Mouse (Mus musculus) thymus, adult 2 months (tissue): Measurements from ENCODE around the gene Ctxn1. TPM values are rescaled to one million over a fixed set of nuclear protein-coding genes. Genes with fewer than 3 reads are reported as not detected.
"Not testable (repeated sequence)": the region's sequence is repeated elsewhere in the genome, so short reads cannot be mapped to it uniquely, and the experiment has no call there.

ENCODE experiments used
- DNase-seq: peaks from one replicate; pipeline ENCODE4 v3.0.0; 2021
- H3K27ac ChIP-seq: fragments of 200-500 bp; 2 replicates; pipeline ENCODE4 v1.5.1; 2012; ENCODE audit warnings: low read length, control low read depth; ENCODE audit not compliant: control insufficient read depth, insufficient read depth
- H3K27me3 ChIP-seq: fragments of 200-500 bp; 2 replicates; pipeline ENCODE4 v1.6.1; 2012; ENCODE audit warnings: mild to moderate bottlenecking, low read length, moderate library complexity, mixed read lengths; ENCODE audit not compliant: control insufficient read depth, insufficient read depth
- H3K36me3 ChIP-seq: fragments of 200-500 bp; 2 replicates; pipeline ENCODE4 v1.6.1; 2012; ENCODE audit warnings: mild to moderate bottlenecking, low read length, moderate library complexity; ENCODE audit not compliant: control insufficient read depth, insufficient read depth
- H3K4me1 ChIP-seq: fragments of 200-500 bp; replicated peaks from 2 replicates; pipeline ENCODE4 v1.6.1; 2012; ENCODE audit warnings: low read length; ENCODE audit not compliant: control insufficient read depth, insufficient read depth
- H3K4me3 ChIP-seq: fragments of 200-500 bp; 2 replicates; pipeline ENCODE4 v1.5.1; 2012; ENCODE audit warnings: mild to moderate bottlenecking, low read length, control low read depth, moderate library complexity; ENCODE audit not compliant: control insufficient read depth, insufficient read depth
- CTCF ChIP-seq: fragments of 200-500 bp; IDR thresholded peaks from 2 replicates; pipeline ENCODE4 v1.5.1; 2012; ENCODE audit warnings: mild to moderate bottlenecking, control low read depth, low read length, moderate library complexity, borderline replicate concordance; ENCODE audit not compliant: control insufficient read depth, poor library complexity, insufficient read depth; ENCODE audit errors: extremely low read depth
- POLR2A ChIP-seq: fragments of 200-500 bp; IDR thresholded peaks from 2 replicates; pipeline ENCODE4 v1.6.1; 2012; ENCODE audit warnings: mild to moderate bottlenecking, low read length, control low read depth, moderate library complexity; ENCODE audit not compliant: control insufficient read depth, poor library complexity, insufficient read depth; ENCODE audit errors: extremely low read depth
- WGBS: fragments of 180-500 bp; shearing (Covaris S2); methylation state at CpG from one replicate; pipeline ENCODE4 v1.1.7; 2018; 5-methylcytosine and 5-hydroxymethylcytosine counted together
- polyA plus RNA-seq: library from polyadenylated mRNA; depleted of rRNA; stranded (reverse); fragments of >200 nt; gene quantifications from 2 replicates; pipeline ENCODE4 v1.2.3, GENCODE M21; 2012

The Ctxn1 gene
- polyA plus RNA-seq, 1 experiment, result 27.0 TPM

- Histone ChIP-seq H3K27ac (no peak overlapping the region), H3K4me1 (peaks cover 4% of the 10 kb centered on the region), H3K4me3 (peak overlapping the region; percentile 54), H3K27me3 (no peaks in the 10 kb centered on the region), H3K36me3 (no peaks in the 10 kb centered on the region)
- WGBS, result under 1% methylated on average over 32 of the region's 32 CpGs
- TF ChIP-seq POLR2A (no peak), CTCF (peak; percentile 2; the same call in 1 of the 2 replicates)
- DNase-seq, result no peak
These were observed 396 bp downstream of the Ctxn1 start for GRCm38 (mm10) chr8:4258678-4259077.

- 6% methylated on average over 35 of the region's 35 CpGs for WGBS
- TF ChIP-seq CTCF, result peak; percentile 92
- TF ChIP-seq POLR2A, result no peak
These were observed 841 bp downstream of the Ctxn1 start for GRCm38 (mm10) chr8:4258233-4258632.

GRCm38 (mm10) chr8:4257350-4257749 lies 1.7 kb downstream of the Ctxn1 start:
- H3K36me3 ChIP-seq, result no peaks in the 10 kb centered on the region
- TF ChIP-seq POLR2A, result no peak
- TF ChIP-seq CTCF, result no peak

More at GRCm38 (mm10) chr8:4258233-4258632, 841 bp downstream of the Ctxn1 start:
- H3K27me3 ChIP-seq, result no peaks in the 10 kb centered on the region
- no peak overlapping the region for H3K27ac ChIP-seq
- DNase-seq, result peak; percentile 85
- peak overlapping the region; percentile 54 for H3K4me3 ChIP-seq
- H3K4me1 ChIP-seq, result peaks cover 7% of the 10 kb centered on the region
- H3K36me3 ChIP-seq, result no peaks in the 10 kb centered on the region

GRCm38 (mm10) chr8:4256911-4257310 lies 2.2 kb downstream of the Ctxn1 start:
- H3K27me3 ChIP-seq, result no peaks in the 10 kb centered on the region
- no peak overlapping the region for H3K4me3 ChIP-seq
- peaks cover 12% of the 10 kb centered on the region for H3K4me1 ChIP-seq
- DNase-seq, result no peak
- no peaks in the 10 kb centered on the region for H3K36me3 ChIP-seq
- no peak overlapping the region for H3K27ac ChIP-seq
- WGBS, result 78% methylated on average over 4 of the region's 4 CpGs
- TF ChIP-seq POLR2A (no peak), CTCF (no peak)

More at GRCm38 (mm10) chr8:4257350-4257749, 1.7 kb downstream of the Ctxn1 start:
- H3K27me3 ChIP-seq, result no peaks in the 10 kb centered on the region
- WGBS, result 88% methylated on average over 4 of the region's 4 CpGs
- H3K4me1 ChIP-seq, result peaks cover 11% of the 10 kb centered on the region
- H3K27ac ChIP-seq, result no peak overlapping the region
- no peak for DNase-seq
- H3K4me3 ChIP-seq, result no peak overlapping the region

GRCm38 (mm10) chr8:4255471-4255870 lies 3.6 kb downstream of the Ctxn1 start:
- not testable (repeated sequence) for H3K27me3 ChIP-seq, H3K27ac ChIP-seq, H3K4me3 ChIP-seq, DNase-seq, H3K36me3 ChIP-seq
- peaks cover 12% of the 10 kb centered on the region for H3K4me1 ChIP-seq
- 95% methylated on average over 7 of the region's 7 CpGs for WGBS

- H3K4me3 ChIP-seq, result no peak overlapping the region
- no peak for DNase-seq
- WGBS, result 79% methylated on average over 6 of the region's 6 CpGs
These were observed 5.1 kb downstream of the Ctxn1 start for GRCm38 (mm10) chr8:4254001-4254400.

GRCm38 (mm10) chr8:4252934-4253841 lies 5.9 kb downstream of the Ctxn1 start, which contains the start of gene Snapc2:
Gene Snapc2 (plus strand): TSS chr8:4253080.
- no peaks in the 10 kb centered on the region for H3K36me3 ChIP-seq
- WGBS, result 1% methylated on average over 69 of the region's 69 CpGs
- no peaks in the 10 kb centered on the region for H3K27me3 ChIP-seq
- no peak within 1 kb of the TSS for H3K27ac ChIP-seq
- no peak for TF ChIP-seq POLR2A
- no peak for TF ChIP-seq CTCF
- DNase-seq, result peak; percentile 97
- H3K4me1 ChIP-seq, result peaks cover 8% of the 10 kb centered on the region
- H3K4me3 ChIP-seq, result peak within 1 kb of the TSS; percentile 95

More at GRCm38 (mm10) chr8:4254001-4254400, 5.1 kb downstream of the Ctxn1 start:
- no peaks in the 10 kb centered on the region for H3K27me3 ChIP-seq
- H3K36me3 ChIP-seq, result no peaks in the 10 kb centered on the region
- peaks cover 8% of the 10 kb centered on the region for H3K4me1 ChIP-seq
- no peak for TF ChIP-seq CTCF
- TF ChIP-seq POLR2A, result no peak
- no peak overlapping the region for H3K27ac ChIP-seq
